Mouse (Mus musculus): ENCODE results near the gene Ppm1g. TPM values are rescaled to one million over a fixed set of nuclear protein-coding genes. Genes with fewer than 3 reads are reported as not detected.

Ppm1g gene
- polyA plus RNA-seq, 1 experiment from 2014 or later, result 102 TPM

- DNase-seq (ENCODE audit: low spot score), result no peak
- H3K4me1 ChIP-seq (ENCODE audit: control insufficient read depth, insufficient read depth, low read length), result peaks cover 4% of the 10 kb centered on the region; the same call in 1 of the 2 replicates
- ATAC-seq (ENCODE audit: low read depth), result no peak
- peaks cover 80% of the 10 kb centered on the region for H3K36me3 ChIP-seq (ENCODE audit: control insufficient read depth, insufficient read depth, low read length)
- peak overlapping the region; percentile 80 for H3K27ac ChIP-seq (replicated peaks; ENCODE audit: low read depth, low read length)
- H3K4me2 ChIP-seq (ENCODE audit: low read depth, low read length), result peak overlapping the region; percentile 74
- 76% methylated on average over 7 of the region's 7 CpGs for WGBS
- peak overlapping the region; percentile 63; the same call in 1 of the 2 replicates for H3K9ac ChIP-seq (ENCODE audit: low read depth, low read length)
- peaks cover 5% of the 10 kb centered on the region for H3K9me3 ChIP-seq (ENCODE audit: control insufficient read depth, low read length)
- H3K4me3 ChIP-seq (ENCODE audit: low read depth, low read length), result peak overlapping the region; percentile 86
- no peaks in the 10 kb centered on the region for H3K27me3 ChIP-seq (replicated peaks; ENCODE audit: control insufficient read depth, insufficient read depth, low read length)
These were observed 17.6 kb downstream of the Ppm1g start for GRCm38 (mm10) chr5:31202933-31203332.

GRCm38 (mm10) chr5:31201742-31202590 lies 18.5 kb downstream of the Ppm1g start, which contains the start of gene Zfp513:
Zfp513 (minus strand) TSS chr5:31202303.
- peak within 1 kb of the TSS; percentile 74 for H3K4me2 ChIP-seq (ENCODE audit: low read depth, low read length)
- peak within 1 kb of the TSS; percentile 82 for H3K27ac ChIP-seq (replicated peaks; ENCODE audit: low read depth, low read length)
- peaks cover 4% of the 10 kb centered on the region; the same call in 1 of the 2 replicates for H3K4me1 ChIP-seq (ENCODE audit: control insufficient read depth, insufficient read depth, low read length)
- H3K9me3 ChIP-seq (ENCODE audit: control insufficient read depth, low read length), result peaks cover 5% of the 10 kb centered on the region
- peak; percentile 98 for ATAC-seq (ENCODE audit: low read depth)
- no peaks in the 10 kb centered on the region for H3K27me3 ChIP-seq (replicated peaks; ENCODE audit: control insufficient read depth, insufficient read depth, low read length)
- WGBS, result under 1% methylated on average over 36 of the region's 53 CpGs
- H3K9ac ChIP-seq (ENCODE audit: low read depth, low read length), result peak within 1 kb of the TSS; percentile 89
- DNase-seq (ENCODE audit: low spot score), result peak; percentile 99
- peaks cover 82% of the 10 kb centered on the region for H3K36me3 ChIP-seq (ENCODE audit: control insufficient read depth, insufficient read depth, low read length)
- H3K4me3 ChIP-seq (ENCODE audit: low read depth, low read length), result peak within 1 kb of the TSS; percentile 86

- Histone ChIP-seq H3K27me3 (replicated peaks; ENCODE audit: control insufficient read depth, insufficient read depth, low read length) (no peaks in the 10 kb centered on the region), H3K9ac (ENCODE audit: low read depth, low read length) (peak overlapping the region; percentile 89), H3K4me1 (ENCODE audit: control insufficient read depth, insufficient read depth, low read length) (peaks cover 4% of the 10 kb centered on the region; the same call in 1 of the 2 replicates), H3K4me2 (ENCODE audit: low read depth, low read length) (peak overlapping the region; percentile 74), H3K27ac (replicated peaks; ENCODE audit: low read depth, low read length) (peak overlapping the region; percentile 82), H3K4me3 (ENCODE audit: low read depth, low read length) (peak overlapping the region; percentile 86), H3K36me3 (ENCODE audit: control insufficient read depth, insufficient read depth, low read length) (peaks cover 82% of the 10 kb centered on the region), H3K9me3 (ENCODE audit: control insufficient read depth, low read length) (peaks cover 5% of the 10 kb centered on the region)
- ATAC-seq (ENCODE audit: low read depth) (no peak), DNase-seq (ENCODE audit: low spot score) (no peak)
- 17% methylated on average over 13 of the region's 13 CpGs for WGBS
These were observed 19.3 kb downstream of the Ppm1g start for GRCm38 (mm10) chr5:31201042-31201741.

GRCm38 (mm10) chr5:31200327-31200768 lies 20.1 kb downstream of the Ppm1g start:
- DNase-seq (ENCODE audit: low spot score), result no peak
- H3K4me2 ChIP-seq (ENCODE audit: low read depth, low read length), result peak overlapping the region; percentile 74; the same call in 1 of the 2 replicates
- peaks cover 82% of the 10 kb centered on the region for H3K36me3 ChIP-seq (ENCODE audit: control insufficient read depth, insufficient read depth, low read length)
- peak overlapping the region; percentile 89; the same call in 1 of the 2 replicates for H3K9ac ChIP-seq (ENCODE audit: low read depth, low read length)
- 85% methylated on average over 27 of the region's 27 CpGs for WGBS
- H3K27ac ChIP-seq (replicated peaks; ENCODE audit: low read depth, low read length), result no peak overlapping the region
- no peaks in the 10 kb centered on the region for H3K27me3 ChIP-seq (replicated peaks; ENCODE audit: control insufficient read depth, insufficient read depth, low read length)
- H3K4me3 ChIP-seq (ENCODE audit: low read depth, low read length), result peak overlapping the region; percentile 86; the same call in 1 of the 2 replicates
- ATAC-seq (ENCODE audit: low read depth), result no peak
- H3K9me3 ChIP-seq (ENCODE audit: control insufficient read depth, low read length), result peaks cover 5% of the 10 kb centered on the region
- peaks cover 4% of the 10 kb centered on the region; the same call in 1 of the 2 replicates for H3K4me1 ChIP-seq (ENCODE audit: control insufficient read depth, insufficient read depth, low read length)

GRCm38 (mm10) chr5:31199893-31200292 lies 20.6 kb downstream of the Ppm1g start:
- 84% methylated on average over 7 of the region's 9 CpGs for WGBS
- Histone ChIP-seq H3K4me3 (ENCODE audit: low read depth, low read length) (no peak overlapping the region), H3K27ac (replicated peaks; ENCODE audit: low read depth, low read length) (no peak overlapping the region)

GRCm38 (mm10) chr5:31199321-31199892 lies 21.1 kb downstream of the Ppm1g start:
- WGBS, result 91% methylated on average over 19 of the region's 19 CpGs
- H3K4me3 ChIP-seq (ENCODE audit: low read depth, low read length), result no peak overlapping the region
- no peak overlapping the region for H3K4me2 ChIP-seq (ENCODE audit: low read depth, low read length)
- H3K9me3 ChIP-seq (ENCODE audit: control insufficient read depth, low read length), result peaks cover 5% of the 10 kb centered on the region
- H3K36me3 ChIP-seq (ENCODE audit: control insufficient read depth, insufficient read depth, low read length), result peaks cover 82% of the 10 kb centered on the region
- DNase-seq (ENCODE audit: low spot score) (no peak), ATAC-seq (ENCODE audit: low read depth) (no peak)
- H3K9ac ChIP-seq (ENCODE audit: low read depth, low read length), result no peak overlapping the region
- H3K27ac ChIP-seq (replicated peaks; ENCODE audit: low read depth, low read length), result no peak overlapping the region
- peaks cover 4% of the 10 kb centered on the region; the same call in 1 of the 2 replicates for H3K4me1 ChIP-seq (ENCODE audit: control insufficient read depth, insufficient read depth, low read length)
- H3K27me3 ChIP-seq (replicated peaks; ENCODE audit: control insufficient read depth, insufficient read depth, low read length), result no peaks in the 10 kb centered on the region

More at GRCm38 (mm10) chr5:31199893-31200292, 20.6 kb downstream of the Ppm1g start:
- peaks cover 82% of the 10 kb centered on the region for H3K36me3 ChIP-seq (ENCODE audit: control insufficient read depth, insufficient read depth, low read length)
- no peaks in the 10 kb centered on the region for H3K27me3 ChIP-seq (replicated peaks; ENCODE audit: control insufficient read depth, insufficient read depth, low read length)
- no peak overlapping the region for H3K9ac ChIP-seq (ENCODE audit: low read depth, low read length)
- peaks cover 4% of the 10 kb centered on the region; the same call in 1 of the 2 replicates for H3K4me1 ChIP-seq (ENCODE audit: control insufficient read depth, insufficient read depth, low read length)
- DNase-seq (ENCODE audit: low spot score), result no peak
- no peak for ATAC-seq (ENCODE audit: low read depth)
- peaks cover 5% of the 10 kb centered on the region for H3K9me3 ChIP-seq (ENCODE audit: control insufficient read depth, low read length)
- no peak overlapping the region for H3K4me2 ChIP-seq (ENCODE audit: low read depth, low read length)

GRCm38 (mm10) chr5:31198616-31199320 lies 21.7 kb downstream of the Ppm1g start:
- DNase-seq (ENCODE audit: low spot score) (no peak), ATAC-seq (ENCODE audit: low read depth) (no peak)
- Histone ChIP-seq H3K9ac (ENCODE audit: low read depth, low read length) (no peak overlapping the region), H3K4me1 (ENCODE audit: control insufficient read depth, insufficient read depth, low read length) (peaks cover 8% of the 10 kb centered on the region), H3K27me3 (replicated peaks; ENCODE audit: control insufficient read depth, insufficient read depth, low read length) (no peaks in the 10 kb centered on the region), H3K9me3 (ENCODE audit: control insufficient read depth, low read length) (peaks cover 5% of the 10 kb centered on the region), H3K4me3 (ENCODE audit: low read depth, low read length) (no peak overlapping the region), H3K4me2 (ENCODE audit: low read depth, low read length) (no peak overlapping the region), H3K27ac (replicated peaks; ENCODE audit: low read depth, low read length) (no peak overlapping the region; the same call in 1 of the 2 replicates), H3K36me3 (ENCODE audit: control insufficient read depth, insufficient read depth, low read length) (peaks cover 80% of the 10 kb centered on the region)
- 77% methylated on average over 5 of the region's 5 CpGs for WGBS

GRCm38 (mm10) chr5:31198170-31198569 lies 22.3 kb downstream of the Ppm1g start:
- H3K4me2 ChIP-seq (ENCODE audit: low read depth, low read length), result no peak overlapping the region
- H3K4me3 ChIP-seq (ENCODE audit: low read depth, low read length), result no peak overlapping the region
- H3K27ac ChIP-seq (replicated peaks; ENCODE audit: low read depth, low read length), result no peak overlapping the region
- DNase-seq (ENCODE audit: low spot score) (no peak), ATAC-seq (ENCODE audit: low read depth) (no peak)
- peaks cover 5% of the 10 kb centered on the region for H3K9me3 ChIP-seq (ENCODE audit: control insufficient read depth, low read length)
- H3K36me3 ChIP-seq (ENCODE audit: control insufficient read depth, insufficient read depth, low read length), result peaks cover 74% of the 10 kb centered on the region
- H3K9ac ChIP-seq (ENCODE audit: low read depth, low read length), result no peak overlapping the region
- WGBS, result 82% methylated on average over 9 of the region's 9 CpGs
- H3K4me1 ChIP-seq (ENCODE audit: control insufficient read depth, insufficient read depth, low read length), result peaks cover 8% of the 10 kb centered on the region
- H3K27me3 ChIP-seq (replicated peaks; ENCODE audit: control insufficient read depth, insufficient read depth, low read length), result no peaks in the 10 kb centered on the region
